Mouse (Mus musculus) layer of hippocampus, adult 11-12 months (tissue): ENCODE measurements around the gene Mex3d.

ENCODE experiments used
- DNase-seq: peaks from one replicate; pipeline ENCODE4 v3.0.0; 2022; ENCODE audit warnings: low spot score

Gene Mex3d

GRCm38 (mm10) chr10:80330888-80331287 lies 56.6 kb downstream of the Mex3d start:
- no peak for DNase-seq
